Mouse (Mus musculus): Measurements from ENCODE around the gene Pink1. TPM values are rescaled to one million over a fixed set of nuclear protein-coding genes. Genes with fewer than 3 reads are reported as not detected.
A peak's percentile ranks its signal among the peaks of the same experiment; 100 is the strongest.

The Pink1 gene
- total RNA-seq, 2 experiments from 2014 or later = 141 to 211 TPM

Small RNA genes lying within 50 kb of the gene (microRNA-seq; reads per million reads assigned to microRNA genes)
- gene Gm27646 = not detected
- gene Mir7019 = 3.5 reads per million, percentile 9 among the genes with 10 or more reads in this experiment

Other genes starting within 250 kb of the Pink1 start
- gene Hp1bp3, start 110.0 kb downstream of the Pink1 start, total RNA-seq (2021) = 100 to 1,000 TPM; 192 to 251 TPM
- 1 to 10 TPM in 1 of 2 experiments, under 1 TPM in 1; 0.92 to 2.9 TPM for gene Sh2d5, start 75.9 kb downstream of the Pink1 start, total RNA-seq (2021)
- 1 to 10 TPM; 1.6 to 3.5 TPM for gene Kif17, start 75.9 kb downstream of the Pink1 start, total RNA-seq (2021)
- 100 to 1,000 TPM; 127 to 132 TPM for gene Ddost, start 21.6 kb downstream of the Pink1 start, total RNA-seq (2021)
- 10 to 100 TPM in 1 of 2 experiments, 1 to 10 TPM in 1; 6.9 to 15.0 TPM for gene Cda, start 41.7 kb upstream of the Pink1 start, total RNA-seq (2021)
- gene Fam43b, start 70.2 kb upstream of the Pink1 start, total RNA-seq (2021) = 1 to 10 TPM; 2.5 to 3.5 TPM
- gene Mul1, start 108.4 kb upstream of the Pink1 start, total RNA-seq (2021) = 10 to 100 TPM; 51.7 to 55.3 TPM
- 10 to 100 TPM; 25.2 to 25.7 TPM for gene Camk2n1, start 128.0 kb upstream of the Pink1 start, total RNA-seq (2021)